Mouse (Mus musculus): ENCODE measurements around the gene Rapgef4.
A peak's percentile ranks its signal among the peaks of the same experiment; 100 is the strongest.

The Rapgef4 gene

GRCm38 (mm10) chr2:71980771-71981342 lies at the start of gene Rapgef4:
TSS of gene Rapgef4 (plus strand) at chr2:71981240.
- no peak for DNase-seq (ENCODE audit: low spot score)

- no peak for DNase-seq (ENCODE audit: low spot score)
Measured at GRCm38 (mm10) chr2:71934046-71934445, 47.0 kb upstream of the Rapgef4 start.

GRCm38 (mm10) chr2:71936711-71937110 lies 44.3 kb upstream of the Rapgef4 start:
- no peak for DNase-seq (ENCODE audit: low spot score)

DNA sequence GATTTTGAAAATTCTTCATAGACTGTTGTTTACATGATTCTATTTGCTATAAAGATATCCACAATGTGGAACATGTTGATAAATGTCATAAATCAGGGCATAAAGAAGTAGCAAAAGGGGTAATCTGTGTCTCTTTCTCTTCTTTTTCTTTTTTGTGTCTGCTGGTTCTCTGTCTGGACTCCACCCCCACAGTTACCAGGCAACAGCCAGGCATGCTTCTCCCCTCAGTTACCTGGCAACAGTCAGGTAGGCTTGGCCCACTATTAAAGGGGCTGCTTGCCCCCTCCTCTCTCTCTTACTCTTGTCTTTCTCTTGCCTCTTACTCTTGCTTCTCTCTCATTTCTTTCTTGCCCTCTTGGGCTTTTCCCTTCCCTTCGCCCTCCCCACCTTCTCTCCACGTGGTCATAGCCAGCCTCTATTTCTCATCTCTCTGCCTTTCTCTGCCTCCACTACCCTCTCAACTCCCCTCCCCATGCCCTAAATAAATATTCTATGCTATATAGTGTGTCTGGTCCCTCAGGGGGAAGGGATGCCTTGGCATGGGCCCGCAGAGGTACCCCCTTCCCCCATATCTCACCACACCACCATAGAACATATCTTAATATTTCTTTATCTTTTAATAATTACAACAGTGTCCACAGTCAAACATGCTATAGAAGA lies 43.3 kb upstream of the Rapgef4 start:
- DNase-seq (ENCODE audit: low spot score) = no peak

- no peak for DNase-seq (ENCODE audit: low spot score)
Measured at GRCm38 (mm10) chr2:71938716-71939393, 42.2 kb upstream of the Rapgef4 start.

DNA sequence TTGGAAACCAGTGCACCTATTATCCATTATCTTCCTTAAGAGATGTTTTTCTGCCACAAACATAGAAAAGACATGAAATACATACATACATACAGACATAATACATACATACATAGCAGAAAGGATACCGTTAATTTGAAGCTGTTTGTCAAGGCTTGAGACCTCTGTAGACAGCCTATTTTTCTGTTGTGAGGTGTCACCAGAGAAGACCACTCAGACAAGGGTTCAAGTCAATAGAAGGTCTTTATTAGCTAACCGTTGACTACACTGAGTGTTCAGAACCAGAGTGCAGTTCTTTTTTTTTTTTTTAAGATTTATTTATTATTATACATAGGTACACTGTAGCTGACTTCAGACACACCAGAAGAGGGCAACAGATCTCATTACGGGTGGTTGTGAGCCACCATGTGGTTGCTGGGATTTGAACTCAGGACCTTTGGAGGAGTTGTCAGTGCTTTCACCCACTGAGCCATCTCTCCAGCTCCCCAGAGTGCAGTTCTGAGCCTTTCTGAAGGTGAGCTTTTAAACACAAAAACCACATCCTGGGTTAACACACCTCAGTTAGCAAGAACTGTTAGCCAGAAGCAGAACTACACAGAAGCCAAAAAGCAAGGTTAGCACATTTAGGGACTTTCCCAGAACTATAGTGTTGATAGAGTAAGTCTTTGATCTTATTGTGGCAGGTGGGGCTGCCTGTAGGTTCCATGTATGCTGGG lies 39.9 kb upstream of the Rapgef4 start:
- no peak for DNase-seq (ENCODE audit: low spot score)

DNA sequence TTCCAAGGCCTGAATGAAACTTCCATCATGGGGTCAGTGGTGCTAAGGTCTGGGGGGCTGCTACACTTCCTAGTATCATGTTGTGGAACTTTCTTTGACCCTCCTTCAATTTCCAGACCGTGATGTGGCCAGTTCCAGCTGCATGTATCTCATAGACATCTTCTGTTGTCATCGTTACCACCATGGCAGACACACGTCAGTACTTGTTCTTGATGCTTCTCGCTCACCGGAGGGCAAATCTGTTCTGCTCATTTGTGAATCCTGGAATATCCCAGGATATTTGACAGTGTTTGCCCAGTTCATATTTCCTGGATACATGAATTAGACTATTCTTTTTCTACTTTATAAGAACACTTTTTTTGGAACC lies 39.3 kb upstream of the Rapgef4 start:
- no peak for DNase-seq (ENCODE audit: low spot score)

DNA sequence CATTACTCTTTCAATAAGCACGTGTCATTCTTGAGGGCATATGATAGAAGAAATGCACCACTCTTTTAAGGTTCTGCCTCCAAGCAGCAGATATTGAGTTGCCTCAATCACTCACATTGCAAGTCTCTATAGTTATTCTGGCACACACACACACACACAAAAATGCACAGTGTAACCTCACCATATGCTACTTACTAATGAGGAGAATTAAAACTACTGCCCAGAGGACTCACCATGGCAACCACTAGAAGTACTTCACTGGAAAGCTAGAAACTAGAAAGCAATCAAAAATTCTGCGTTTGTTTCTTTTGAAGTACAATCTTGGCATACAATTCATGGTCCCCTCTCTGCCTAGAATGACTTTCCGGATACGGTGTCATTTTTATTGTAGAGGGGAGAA lies 29.8 kb upstream of the Rapgef4 start:
- DNase-seq (ENCODE audit: low spot score) = no peak

DNA sequence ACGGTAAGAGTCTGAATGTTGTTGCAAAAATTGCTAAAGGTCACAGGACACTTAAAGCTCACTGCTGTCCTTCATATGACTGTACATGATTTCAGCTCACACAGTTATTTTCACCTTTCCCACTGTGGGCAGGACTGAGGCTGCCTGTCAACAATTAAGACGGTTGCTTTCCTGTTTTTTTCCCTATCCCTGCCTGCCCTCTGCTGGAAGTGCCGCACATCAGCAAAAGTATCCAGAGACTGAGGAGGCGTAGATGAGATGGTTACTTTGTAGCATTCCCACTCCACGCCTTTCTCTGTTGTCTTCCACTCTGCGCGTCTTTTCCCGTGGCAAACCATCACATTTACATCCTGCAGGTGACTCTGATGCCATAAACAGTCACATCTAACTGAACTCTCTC lies 25.4 kb upstream of the Rapgef4 start:
- peak; percentile 54 for DNase-seq (ENCODE audit: low spot score)

DNA sequence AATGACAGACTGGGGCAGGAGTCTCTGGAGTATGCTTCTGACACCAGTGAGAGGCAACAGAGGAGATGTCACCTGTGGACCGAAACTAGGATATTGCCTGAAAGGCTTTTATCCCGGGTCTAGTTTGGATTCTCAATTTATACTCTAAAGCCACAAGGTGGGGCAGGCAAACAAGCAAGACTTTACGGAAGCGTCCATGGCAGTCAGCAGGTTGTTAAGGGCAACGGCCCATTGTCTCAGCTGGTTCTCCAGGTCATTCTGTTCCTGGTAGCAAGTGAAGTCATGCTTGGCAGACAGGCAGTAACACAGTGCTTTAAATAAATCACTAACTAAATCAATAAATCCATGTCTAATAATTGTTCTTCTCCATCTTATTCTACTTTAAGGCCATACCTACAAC lies 24.6 kb upstream of the Rapgef4 start:
- DNase-seq (ENCODE audit: low spot score) = no peak

DNA sequence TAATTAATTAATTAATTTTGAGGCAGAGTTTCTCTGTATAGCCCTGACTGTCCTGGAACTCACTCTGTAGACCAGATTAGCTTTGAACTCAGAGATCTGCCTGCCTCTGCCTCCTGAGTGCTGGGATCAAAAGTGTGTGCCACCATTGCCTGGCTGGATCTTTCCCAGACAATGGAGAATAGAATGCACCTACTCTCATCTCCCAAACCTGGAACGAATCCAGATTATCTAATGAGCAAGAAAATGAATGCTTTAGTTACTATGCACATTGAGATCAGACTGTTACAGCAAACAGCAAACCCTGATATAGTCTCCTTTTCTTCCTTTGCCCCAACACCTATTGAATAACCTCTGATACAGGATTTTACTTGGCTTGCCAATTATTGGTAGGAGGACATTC lies 23.1 kb upstream of the Rapgef4 start:
- DNase-seq (ENCODE audit: low spot score) = no peak

- DNase-seq (ENCODE audit: low spot score) = peak; percentile 37
Measured at GRCm38 (mm10) chr2:71958393-71958792, 22.6 kb upstream of the Rapgef4 start.

DNA sequence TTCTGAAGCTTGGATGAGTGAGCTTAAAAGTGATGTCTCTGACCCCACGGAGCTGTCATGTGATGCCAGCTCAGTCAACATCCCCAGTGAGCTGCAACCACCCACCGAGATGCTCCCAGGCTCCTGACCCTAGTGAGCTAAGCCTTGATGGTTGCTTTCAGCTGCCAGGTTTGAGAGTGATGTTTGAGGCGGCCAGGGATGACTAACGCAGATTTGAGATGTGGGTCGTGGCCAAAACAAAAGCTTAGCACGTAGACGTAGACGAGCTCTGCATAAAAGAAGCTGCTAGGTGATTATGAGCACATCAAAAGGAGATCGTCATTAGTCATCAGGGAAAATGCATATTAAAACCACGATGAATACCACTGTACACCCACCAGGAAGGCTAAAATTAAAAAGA lies 16.8 kb upstream of the Rapgef4 start:
- DNase-seq (ENCODE audit: low spot score) = no peak

DNA sequence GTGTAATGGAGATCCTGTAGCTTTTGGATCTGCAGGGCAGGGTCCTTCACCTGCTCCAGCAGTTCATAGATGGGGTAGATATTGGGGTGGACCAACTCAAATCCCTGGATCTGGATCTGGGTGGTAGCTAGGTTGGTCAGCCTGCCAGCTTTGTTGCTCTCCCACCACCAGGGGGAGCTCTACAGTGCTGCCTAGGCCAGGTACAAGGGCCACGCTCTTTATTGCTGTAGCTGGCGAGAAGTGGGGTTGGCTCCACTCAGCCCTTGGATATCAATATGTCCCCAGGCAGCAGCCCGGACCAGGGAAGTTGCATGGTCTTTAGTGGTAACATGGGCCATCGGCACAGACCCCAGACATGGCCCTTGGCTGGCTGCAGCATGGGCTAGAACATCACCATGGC lies 15.6 kb upstream of the Rapgef4 start:
- peak; percentile 29 for DNase-seq (ENCODE audit: low spot score)

DNA sequence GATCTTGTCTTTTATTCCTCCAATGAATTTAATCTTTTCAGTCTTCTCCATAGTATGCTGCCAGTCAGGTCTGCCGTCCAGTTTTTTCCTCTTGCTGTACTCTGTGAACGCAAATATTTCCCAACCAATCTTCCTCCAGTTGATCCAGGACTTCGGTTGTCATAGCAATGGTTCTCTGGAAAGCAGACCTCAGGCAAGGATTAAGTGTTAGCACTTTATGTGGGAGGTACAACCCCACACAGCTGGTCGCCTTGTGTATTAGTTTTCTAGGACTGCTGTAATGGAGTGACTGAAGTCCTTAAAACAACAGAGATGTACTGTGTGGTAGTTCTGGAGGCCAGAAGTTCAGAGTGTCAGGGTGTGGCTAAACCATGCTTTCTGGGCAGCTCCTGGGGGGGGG lies 14.3 kb upstream of the Rapgef4 start:
- no peak for DNase-seq (ENCODE audit: low spot score)

DNA sequence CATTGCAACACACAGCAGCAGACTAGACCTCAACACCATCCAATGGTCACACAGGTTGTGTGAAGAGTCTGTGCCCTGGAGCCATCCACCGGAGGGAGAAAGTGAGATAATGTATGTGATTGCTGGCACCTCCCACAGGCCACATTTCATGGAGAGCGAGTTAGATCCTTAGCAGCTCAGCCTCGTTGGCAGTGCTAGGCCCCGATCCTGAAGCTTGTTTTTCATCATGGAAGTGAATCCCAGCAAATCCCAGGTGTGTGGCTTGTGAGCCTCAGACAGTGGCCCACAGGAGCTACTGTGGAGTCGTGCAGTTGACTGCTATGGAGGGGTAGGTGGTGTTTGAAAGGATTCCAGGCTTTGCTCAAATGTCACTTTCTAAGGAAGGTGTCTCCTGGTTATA lies 13.2 kb upstream of the Rapgef4 start:
- DNase-seq (ENCODE audit: low spot score) = no peak

- no peak for DNase-seq (ENCODE audit: low spot score)
Measured at GRCm38 (mm10) chr2:71973646-71974045, 7.4 kb upstream of the Rapgef4 start.

GRCm38 (mm10) chr2:71974143-71974846 lies 6.7 kb upstream of the Rapgef4 start:
- DNase-seq (ENCODE audit: low spot score) = no peak

DNA sequence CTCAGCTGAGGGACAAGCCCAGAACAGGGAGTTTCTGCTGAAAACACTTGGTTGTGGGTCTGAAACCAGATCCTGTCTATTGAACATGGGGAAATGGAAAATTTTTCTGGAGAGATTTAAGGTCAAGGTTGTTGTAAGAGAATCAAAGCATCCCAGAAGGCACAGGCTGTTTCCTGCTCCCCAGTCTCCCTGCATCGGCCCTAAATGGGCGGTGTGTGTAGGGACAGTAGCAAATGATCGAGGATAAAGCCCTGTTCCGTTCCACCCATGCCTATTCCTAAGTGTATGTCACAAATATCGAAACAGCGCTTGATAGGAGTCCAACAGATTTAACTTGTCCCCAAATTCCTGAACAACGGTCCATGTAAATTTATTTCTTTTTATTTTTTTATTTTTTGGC lies 1.1 kb upstream of the Rapgef4 start:
- no peak for DNase-seq (ENCODE audit: low spot score)

- no peak for DNase-seq (ENCODE audit: low spot score)
Measured at GRCm38 (mm10) chr2:71981343-71981851, 357 bp downstream of the Rapgef4 start.

GRCm38 (mm10) chr2:71981896-71982295 lies 856 bp downstream of the Rapgef4 start:
- DNase-seq (ENCODE audit: low spot score) = no peak
